Mouse (Mus musculus): ENCODE measurements at regions not wholly inside any gene's neighbourhood (a gene's known extent, or its start where the extent isn't known, plus 50 kb on each side); places are given as distances from the start of the nearest gene placed in this dataset.
"Not testable (repeated sequence)": the region's sequence is repeated elsewhere in the genome, so short reads cannot be mapped to it uniquely, and the experiment has no call there.

GRCm38 (mm10) chr13:86494721-86495120, 448.0 kb upstream of the Cox7c start:
- no peak overlapping the region for H3K4me3 ChIP-seq (replicated peaks)
- peaks cover 5% of the 10 kb centered on the region; the same call in 1 of the 2 replicates for H3K4me1 ChIP-seq
- no peaks in the 10 kb centered on the region for H3K36me3 ChIP-seq (replicated peaks)
- H3K9ac ChIP-seq = no peak overlapping the region
- H3K9me3 ChIP-seq = no peaks in the 10 kb centered on the region
- WGBS = 42% methylated on average over 2 of the region's 2 CpGs
- H3K27ac ChIP-seq = no peak overlapping the region
- no peaks in the 10 kb centered on the region for H3K27me3 ChIP-seq
- no peak overlapping the region for H3K4me2 ChIP-seq
- ATAC-seq (ENCODE audit: low FRiP score) = no peak

- no peaks in the 10 kb centered on the region for H3K9me3 ChIP-seq
- H3K4me2 ChIP-seq = no peak overlapping the region
- no peak for ATAC-seq (ENCODE audit: low FRiP score)
- no peak overlapping the region for H3K27ac ChIP-seq
- H3K27me3 ChIP-seq = no peaks in the 10 kb centered on the region
- H3K4me1 ChIP-seq = no peaks in the 10 kb centered on the region
- no peaks in the 10 kb centered on the region for H3K36me3 ChIP-seq (replicated peaks)
- WGBS = 83% methylated on average over 4 of the region's 4 CpGs
- H3K4me3 ChIP-seq (replicated peaks) = no peak overlapping the region
- H3K9ac ChIP-seq = no peak overlapping the region
These were observed 422.0 kb upstream of the Cox7c start for GRCm38 (mm10) chr13:86468752-86469151.

GRCm38 (mm10) chr13:86422646-86423045, 375.9 kb upstream of the Cox7c start:
- WGBS = 84% methylated on average over 2 of the region's 2 CpGs
- H3K4me2 ChIP-seq = no peak overlapping the region
- no peaks in the 10 kb centered on the region for H3K9me3 ChIP-seq
- H3K4me1 ChIP-seq = no peaks in the 10 kb centered on the region
- no peaks in the 10 kb centered on the region for H3K36me3 ChIP-seq (replicated peaks)
- no peak overlapping the region for H3K4me3 ChIP-seq (replicated peaks)
- H3K27ac ChIP-seq = no peak overlapping the region
- no peak for ATAC-seq (ENCODE audit: low FRiP score)
- H3K9ac ChIP-seq = no peak overlapping the region
- no peaks in the 10 kb centered on the region for H3K27me3 ChIP-seq

GRCm38 (mm10) chr13:86381363-86381762, 334.7 kb upstream of the Cox7c start:
- Histone ChIP-seq H3K27me3 (no peaks in the 10 kb centered on the region), H3K4me1 (no peaks in the 10 kb centered on the region), H3K4me2 (no peak overlapping the region), H3K9ac (no peak overlapping the region), H3K9me3 (no peaks in the 10 kb centered on the region), H3K4me3 (replicated peaks) (no peak overlapping the region), H3K27ac (no peak overlapping the region), H3K36me3 (replicated peaks) (no peaks in the 10 kb centered on the region)
- ATAC-seq (ENCODE audit: low FRiP score) = no peak
- 92% methylated on average over 3 of the region's 3 CpGs for WGBS

- not testable (repeated sequence) for H3K9me3 ChIP-seq; H3K4me3 ChIP-seq (replicated peaks); ATAC-seq (ENCODE audit: low FRiP score); H3K9ac ChIP-seq; H3K27me3 ChIP-seq; H3K27ac ChIP-seq; H3K4me1 ChIP-seq; H3K36me3 ChIP-seq (replicated peaks); H3K4me2 ChIP-seq
- WGBS = 26% methylated on average over 7 of the region's 7 CpGs
These were observed 332.5 kb upstream of the Cox7c start for GRCm38 (mm10) chr13:86379168-86379567.

- H3K4me3 ChIP-seq (replicated peaks) = no peak overlapping the region
- H3K9ac ChIP-seq = no peak overlapping the region
- no peaks in the 10 kb centered on the region for H3K9me3 ChIP-seq
- no peak overlapping the region for H3K27ac ChIP-seq
- 0 out of 2 replicates have a peak, but pooled peaks have one; percentile 27 for ATAC-seq (ENCODE audit: low FRiP score)
- no peaks in the 10 kb centered on the region for H3K4me1 ChIP-seq
- H3K4me2 ChIP-seq = no peak overlapping the region
- H3K36me3 ChIP-seq (replicated peaks) = no peaks in the 10 kb centered on the region
- H3K27me3 ChIP-seq = no peaks in the 10 kb centered on the region
These were observed 329.1 kb upstream of the Cox7c start for GRCm38 (mm10) chr13:86375836-86376235.

GRCm38 (mm10) chr13:86345931-86346330, 299.2 kb upstream of the Cox7c start:
- Histone ChIP-seq H3K4me2 (no peak overlapping the region), H3K27me3 (no peaks in the 10 kb centered on the region), H3K4me1 (no peaks in the 10 kb centered on the region), H3K9ac (no peak overlapping the region), H3K36me3 (replicated peaks) (no peaks in the 10 kb centered on the region), H3K9me3 (no peaks in the 10 kb centered on the region), H3K27ac (no peak overlapping the region), H3K4me3 (replicated peaks) (no peak overlapping the region)
- ATAC-seq (ENCODE audit: low FRiP score) = no peak
- 63% methylated on average over 2 of the region's 2 CpGs for WGBS

- H3K27me3 ChIP-seq = no peaks in the 10 kb centered on the region
- H3K9me3 ChIP-seq = no peaks in the 10 kb centered on the region
- H3K36me3 ChIP-seq (replicated peaks) = no peaks in the 10 kb centered on the region
- H3K4me2 ChIP-seq = no peak overlapping the region
- no peaks in the 10 kb centered on the region for H3K4me1 ChIP-seq
- 92% methylated on average over 2 of the region's 2 CpGs for WGBS
- H3K4me3 ChIP-seq (replicated peaks) = no peak overlapping the region
- H3K27ac ChIP-seq = no peak overlapping the region
- H3K9ac ChIP-seq = no peak overlapping the region
- ATAC-seq (ENCODE audit: low FRiP score) = no peak
These were observed 298.4 kb upstream of the Cox7c start for GRCm38 (mm10) chr13:86344922-86345694.

- ATAC-seq (ENCODE audit: low FRiP score) = no peak
- H3K27ac ChIP-seq = no peak overlapping the region
- WGBS = 67% methylated on average over 3 of the region's 3 CpGs
These were observed 289.8 kb upstream of the Cox7c start for GRCm38 (mm10) chr13:86336471-86336870.

More at GRCm38 (mm10) chr13:86336471-86336870, 289.8 kb upstream of the Cox7c start:
- no peaks in the 10 kb centered on the region for H3K4me1 ChIP-seq
- H3K9ac ChIP-seq = no peak overlapping the region
- H3K4me2 ChIP-seq = no peak overlapping the region
- no peak overlapping the region for H3K4me3 ChIP-seq (replicated peaks)
- no peaks in the 10 kb centered on the region for H3K27me3 ChIP-seq
- H3K36me3 ChIP-seq (replicated peaks) = no peaks in the 10 kb centered on the region
- no peaks in the 10 kb centered on the region for H3K9me3 ChIP-seq
